Mouse (Mus musculus) hindbrain, embryonic 13.5 days (tissue): ENCODE results near the gene Cldn9. TPM values are rescaled to one million over a fixed set of nuclear protein-coding genes. Genes with fewer than 3 reads are reported as not detected.

Experiments
- polyA plus RNA-seq: library from polyadenylated mRNA; unstranded; fragments of >200 nt; fragmentation: Nextera tagmentation; extraction: Ambion mirVana; gene quantifications from 2 replicates; pipeline ENCODE4 v1.2.1, GENCODE M21; 2015

The Cldn9 gene
- polyA plus RNA-seq, 1 experiment from 2014 or later: 2.5 TPM

Other genes with a start within 250 kb of the Cldn9 start
- not detected in 2 replicates for gene Vmn2r117, start 204.3 kb downstream of the Cldn9 start, polyA plus RNA-seq
- 17.7 and 18.2 TPM in 2 replicates for gene Zfp213, start 119.8 kb downstream of the Cldn9 start, polyA plus RNA-seq
- 28.2 and 28.3 TPM in 2 replicates for gene Zfp13, start 84.5 kb downstream of the Cldn9 start, polyA plus RNA-seq
- gene Zscan10, start 83.2 kb downstream of the Cldn9 start, polyA plus RNA-seq: 0.13 and 0.22 TPM in 2 replicates
- gene Mmp25, start 38.7 kb downstream of the Cldn9 start, polyA plus RNA-seq: 1.2 and 1.7 TPM in 2 replicates
- gene Bicdl2, start 23.5 kb downstream of the Cldn9 start, polyA plus RNA-seq: 0.10 TPM in 1 of 2 replicates, not detected in the other
- 108 and 109 TPM in 2 replicates for gene Hcfc1r1, start 10.4 kb downstream of the Cldn9 start, polyA plus RNA-seq
- 47.2 and 50.2 TPM in 2 replicates for gene Thoc6, start 10.1 kb downstream of the Cldn9 start, polyA plus RNA-seq
- gene Tnfrsf12a, start 6.6 kb downstream of the Cldn9 start, polyA plus RNA-seq: 2.7 and 3.4 TPM in 2 replicates
- gene Cldn6, start 4.8 kb downstream of the Cldn9 start, polyA plus RNA-seq: 0.61 and 0.85 TPM in 2 replicates
- 0.06 and 0.27 TPM in 2 replicates for gene 1520401A03Rik, start 38.8 kb upstream of the Cldn9 start, polyA plus RNA-seq
- 18.0 and 18.8 TPM in 2 replicates for gene Pkmyt1, start 42.3 kb upstream of the Cldn9 start, polyA plus RNA-seq
- gene Paqr4, start 56.8 kb upstream of the Cldn9 start, polyA plus RNA-seq: 54.3 and 58.2 TPM in 2 replicates
- 0.55 and 0.83 TPM in 2 replicates for gene Kremen2, start 61.8 kb upstream of the Cldn9 start, polyA plus RNA-seq
- gene Flywch1, start 87.6 kb upstream of the Cldn9 start, polyA plus RNA-seq: 224 and 228 TPM in 2 replicates
- gene Flywch2, start 102.1 kb upstream of the Cldn9 start, polyA plus RNA-seq: 68.1 and 79.0 TPM in 2 replicates
- gene Srrm2, start 106.5 kb upstream of the Cldn9 start, polyA plus RNA-seq: 583 TPM in 2 replicates
- gene Elob, start 145.1 kb upstream of the Cldn9 start, polyA plus RNA-seq: 1,330 and 1,360 TPM in 2 replicates
- 0.30 TPM in 2 replicates for gene Prss33, start 152.0 kb upstream of the Cldn9 start, polyA plus RNA-seq
- gene Prss32, start 159.8 kb upstream of the Cldn9 start, polyA plus RNA-seq: not detected in 2 replicates
- gene Prss41, start 160.1 kb upstream of the Cldn9 start, polyA plus RNA-seq: 0.86 and 0.98 TPM in 2 replicates
- not detected in 2 replicates for gene Prss21, start 184.0 kb upstream of the Cldn9 start, polyA plus RNA-seq
- not detected in 2 replicates for gene Dcpp1, start 196.8 kb upstream of the Cldn9 start, polyA plus RNA-seq
- gene Dcpp2, start 196.9 kb upstream of the Cldn9 start, polyA plus RNA-seq: not detected in 2 replicates
- not detected in 2 replicates for gene Dcpp3, start 233.4 kb upstream of the Cldn9 start, polyA plus RNA-seq